Mouse (Mus musculus) hindlimb bud, embryonic 11.5 days (tissue): ENCODE measurements around the gene Pde12.
"Not testable (repeated sequence)": the region's sequence is repeated elsewhere in the genome, so short reads cannot be mapped to it uniquely, and the experiment has no call there.

Experiments
- DNase-seq: peaks from one replicate; pipeline ENCODE4 v3.0.0-alpha.2; 2012; ENCODE audit warnings: low read depth, low spot score; ENCODE audit errors: extremely low spot score

Gene Pde12

DNA sequence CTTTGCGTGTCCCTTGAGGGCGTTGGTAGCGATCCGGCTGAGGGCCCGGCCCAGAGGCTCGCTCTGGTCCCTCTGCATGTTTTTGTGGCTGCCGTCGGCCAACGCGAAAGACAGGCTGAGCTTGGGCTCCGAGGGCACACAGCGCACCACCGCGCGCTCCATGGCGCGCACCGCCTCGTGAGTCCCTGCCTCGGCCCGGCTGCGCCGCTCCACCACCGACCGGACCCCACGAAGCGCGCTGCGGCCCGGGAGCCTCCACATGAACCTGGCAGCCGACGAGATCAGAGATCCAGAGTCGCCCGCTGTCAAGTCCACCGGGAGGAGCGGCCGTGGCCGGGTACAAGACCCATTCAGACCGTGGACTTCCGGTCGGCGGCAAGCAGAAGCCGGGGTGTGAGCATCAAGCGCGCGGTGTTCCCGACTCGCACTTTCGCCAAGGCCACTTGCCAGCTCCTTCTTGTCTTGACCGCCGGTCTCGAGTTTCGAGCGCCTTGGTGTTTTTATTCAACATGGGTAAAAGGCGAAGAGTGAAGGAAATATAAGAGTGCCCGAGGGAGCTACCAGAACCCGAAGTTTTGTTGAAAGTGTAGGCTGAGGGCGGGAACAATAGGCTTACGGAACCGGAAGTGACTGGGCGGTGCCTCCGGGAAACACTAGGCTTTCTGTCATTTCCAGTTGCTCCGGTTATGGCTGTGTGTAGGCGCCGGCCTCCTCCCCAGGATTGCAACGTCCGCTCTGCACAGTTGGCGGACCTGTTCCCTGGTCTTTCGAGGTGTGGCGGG lies at the start of gene Pde12:
Gene Pde12 (minus strand): TSS at position 592 of the 782 bp plus-strand sequence.
- DNase-seq = peak; percentile 85

DNA sequence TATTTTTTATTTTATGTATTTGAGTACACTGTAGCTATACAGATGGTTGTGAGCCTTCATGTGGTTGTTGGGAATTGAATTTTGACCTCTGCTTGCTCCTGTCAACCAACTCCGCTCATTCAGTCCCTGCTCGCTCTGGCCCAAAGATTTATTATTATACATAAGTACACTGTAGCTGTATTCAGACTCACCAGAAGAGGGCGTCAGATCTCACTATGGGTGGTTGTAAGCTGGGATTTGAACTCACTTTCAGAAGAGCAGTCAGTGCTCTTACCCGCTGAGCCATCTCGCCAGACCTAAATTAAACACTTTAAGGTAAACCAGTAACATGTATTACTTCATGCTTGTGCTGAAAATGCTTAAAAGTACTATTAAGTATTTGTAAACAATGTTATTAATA lies 35.6 kb upstream of the Pde12 start:
- DNase-seq = not testable (repeated sequence)

DNA sequence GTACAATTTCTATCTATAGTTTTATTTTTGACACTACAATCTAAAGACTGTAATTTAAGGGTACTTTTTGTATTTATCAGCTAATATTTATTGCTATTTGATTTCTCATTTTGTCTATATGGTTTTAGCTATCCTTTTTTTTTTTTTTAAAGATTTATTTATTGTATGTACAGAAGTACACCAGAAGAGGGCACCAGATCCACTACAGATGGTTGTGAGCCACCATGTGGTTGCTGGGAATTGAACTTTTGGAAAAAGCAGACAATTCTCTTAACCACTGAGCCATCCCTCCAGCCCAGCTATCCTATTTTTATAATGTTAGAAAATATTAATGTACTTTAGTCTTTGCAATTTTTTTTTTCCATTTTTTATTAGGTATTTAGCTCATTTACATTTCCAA lies 28.2 kb upstream of the Pde12 start:
- DNase-seq = no peak

DNA sequence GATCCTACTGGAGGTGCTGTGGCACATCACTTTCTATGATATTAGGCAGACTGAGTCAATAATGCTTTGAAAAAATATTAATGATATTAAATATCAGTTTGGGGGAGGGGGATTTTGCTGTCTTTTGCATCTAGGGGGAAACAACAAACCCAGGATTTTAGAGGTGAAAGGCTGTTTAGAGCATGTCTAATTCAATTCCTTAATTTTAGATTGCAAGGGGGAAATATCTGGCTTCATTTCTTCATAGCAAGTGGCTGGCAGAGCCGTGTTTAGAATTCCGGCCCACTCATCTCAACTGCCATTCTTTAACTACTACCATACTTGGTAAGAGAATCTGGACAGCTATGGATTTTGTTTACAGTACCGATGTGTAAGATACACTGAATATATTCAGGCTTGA lies 23.3 kb upstream of the Pde12 start, which contains the start of gene Dnah12:
Gene Dnah12 (plus strand): TSS at position 301 of the 400 bp plus-strand sequence.
- no peak for DNase-seq

DNA sequence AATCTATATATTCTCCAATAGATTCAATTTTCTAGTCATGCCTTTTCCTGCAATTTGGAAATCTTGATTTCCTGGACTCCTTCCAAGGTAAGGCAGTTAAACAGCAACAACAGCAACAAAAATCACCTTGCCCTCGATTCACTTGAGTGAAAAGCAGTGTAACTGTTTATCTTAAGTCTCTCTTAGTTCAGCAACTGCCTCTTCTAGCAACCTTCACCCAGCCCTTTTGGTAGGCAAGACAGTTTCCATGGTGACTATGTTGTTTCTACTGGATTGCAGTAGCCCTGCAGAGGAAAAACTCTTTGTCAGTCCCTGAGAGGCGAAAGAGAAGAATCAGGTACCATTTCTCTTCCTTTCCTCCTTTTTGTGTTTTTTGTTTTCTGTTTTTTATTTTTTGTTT lies 21.7 kb upstream of the Pde12 start:
- no peak for DNase-seq

DNA sequence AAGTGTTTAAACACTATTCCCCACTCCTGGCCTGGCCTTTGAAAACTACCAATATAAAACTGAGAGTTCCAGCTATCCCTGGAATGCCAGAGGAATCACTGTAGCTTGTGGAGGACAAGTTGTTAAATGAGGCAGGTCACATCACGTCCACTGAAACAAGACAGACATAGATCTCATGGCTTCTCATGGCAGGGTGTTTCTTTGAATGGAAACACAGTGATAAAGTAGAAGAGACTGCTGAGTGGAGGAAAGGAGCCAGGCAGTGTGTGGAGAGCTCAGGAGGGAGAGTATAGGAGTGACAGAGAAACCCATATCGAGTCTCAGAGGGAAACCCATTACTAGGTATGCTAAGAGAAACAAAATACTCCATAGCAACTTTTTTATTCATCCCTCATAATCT lies 21.0 kb upstream of the Pde12 start:
- DNase-seq = no peak

DNA sequence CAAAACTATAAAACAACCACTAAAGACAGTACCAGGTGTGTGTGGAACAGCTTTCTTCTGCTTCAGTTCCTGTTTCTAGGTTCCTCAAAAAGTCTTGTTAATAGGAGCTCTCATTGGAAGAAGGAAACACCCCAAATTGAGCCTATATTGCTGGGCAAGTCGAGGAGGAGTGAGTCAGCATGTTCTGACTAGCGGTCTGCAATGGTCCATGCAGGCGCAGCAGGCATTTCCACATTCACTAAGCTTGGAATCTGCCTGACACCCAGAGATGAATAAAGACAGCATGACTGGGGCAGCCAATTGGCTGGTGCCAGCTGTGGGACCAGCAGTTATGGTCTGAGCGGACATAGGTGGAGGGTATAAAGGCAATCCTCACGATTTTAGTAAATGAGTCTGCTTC lies 6.1 kb upstream of the Pde12 start:
- DNase-seq = no peak

DNA sequence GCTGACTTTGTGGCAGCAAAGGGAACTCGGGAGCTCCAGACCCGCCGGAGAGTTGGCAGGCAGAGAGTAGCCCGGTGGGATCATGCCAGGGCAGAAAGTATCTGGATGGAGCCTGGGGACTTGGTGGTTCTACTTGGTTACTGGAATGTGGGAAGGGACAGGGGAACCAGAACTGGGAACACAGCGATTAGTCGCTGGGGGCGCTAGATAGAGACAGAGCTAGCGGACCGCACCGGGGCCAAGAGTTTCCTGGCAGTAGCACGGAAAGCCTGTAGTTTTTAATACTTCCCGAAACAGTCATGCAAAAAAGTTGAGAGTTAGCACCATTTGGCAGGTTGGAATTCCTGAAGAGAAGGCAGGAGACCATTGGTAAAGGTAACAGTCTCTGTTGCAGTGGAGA lies 5.7 kb upstream of the Pde12 start:
- no peak for DNase-seq

DNA sequence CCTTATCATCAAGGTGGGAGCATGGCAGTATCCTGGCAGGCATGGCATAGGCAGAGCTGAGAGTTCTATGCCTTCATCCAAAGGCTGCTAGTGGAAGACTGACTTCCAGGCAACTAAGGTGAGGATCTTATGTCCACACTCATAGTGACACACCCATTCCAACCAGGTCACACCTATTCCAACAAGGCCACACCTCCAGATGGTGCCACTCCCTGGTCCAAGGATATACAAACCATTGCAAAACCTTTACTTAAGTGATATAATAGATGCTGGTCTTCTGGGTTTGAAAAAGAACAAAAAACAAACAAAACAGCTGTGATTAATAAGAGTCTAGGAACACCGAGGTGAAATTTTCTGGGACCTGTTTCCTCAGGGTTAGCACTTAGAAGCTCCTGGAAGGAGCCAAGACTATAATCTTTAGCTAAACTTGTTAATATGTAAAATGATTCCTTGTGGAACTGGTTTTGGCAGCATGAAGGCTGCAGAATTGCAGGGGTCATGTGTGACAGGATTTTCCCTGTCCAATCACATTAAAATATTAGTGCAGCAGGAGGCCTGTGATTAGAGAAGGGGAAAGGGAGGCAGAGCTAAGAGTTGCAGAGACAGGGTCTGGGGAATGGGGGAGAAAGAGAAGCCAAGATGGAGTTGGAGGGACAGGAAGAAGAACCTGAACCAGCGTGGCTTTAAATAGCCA lies 4.9 kb upstream of the Pde12 start:
- not testable (repeated sequence) for DNase-seq

DNA sequence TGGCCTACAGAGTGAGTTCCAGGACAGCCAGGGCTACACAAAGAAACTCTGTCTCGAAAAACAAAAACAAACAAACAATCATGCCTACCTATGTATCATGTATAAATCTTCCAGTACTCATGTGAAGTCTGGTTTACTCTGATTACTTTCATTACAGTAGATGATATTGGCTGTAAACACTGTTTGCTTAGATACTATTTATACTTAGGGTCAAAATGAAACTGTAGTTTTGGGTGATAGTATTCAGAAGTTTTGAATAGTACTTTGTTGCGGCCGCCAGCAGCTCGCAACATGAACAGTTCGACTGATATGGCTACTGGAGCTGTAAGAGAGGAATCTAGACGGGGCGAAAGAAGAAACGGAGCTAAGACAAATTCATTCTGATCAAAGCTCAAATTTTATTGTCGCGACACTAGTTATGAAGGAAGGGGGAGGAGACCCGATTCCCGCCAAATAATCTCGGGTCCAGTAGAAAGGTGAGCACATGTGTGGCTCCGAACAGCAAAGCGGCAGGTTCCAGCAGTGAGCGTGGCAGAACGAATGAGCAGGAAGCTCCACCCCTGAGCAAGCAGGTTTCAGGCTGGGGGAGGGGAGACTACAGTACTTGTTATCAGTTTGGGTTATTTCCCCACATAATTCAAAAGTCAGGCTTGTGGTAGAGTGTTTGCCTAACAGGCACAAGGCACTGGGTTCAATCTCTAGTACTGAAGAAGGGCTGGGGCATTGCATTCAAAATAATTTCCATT lies 2.4 kb upstream of the Pde12 start:
- not testable (repeated sequence) for DNase-seq

DNA sequence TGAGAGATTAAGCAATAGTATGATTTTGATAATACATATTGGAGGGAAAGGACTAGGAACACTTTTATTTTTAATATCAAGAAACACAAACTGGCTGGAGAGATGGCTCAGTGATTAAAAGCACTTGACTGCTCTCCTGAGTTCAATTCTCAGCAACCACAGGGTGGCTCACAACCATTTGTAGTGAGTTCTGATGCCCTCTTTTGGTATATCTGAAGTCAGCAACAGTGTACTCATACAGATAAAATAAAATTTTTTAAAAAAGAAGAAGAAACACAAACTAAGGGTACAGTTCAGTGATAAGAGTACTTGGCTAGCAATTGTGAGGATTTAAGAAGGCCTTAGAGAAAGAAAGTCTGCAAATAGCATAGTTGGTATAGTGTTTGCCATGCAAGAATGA lies 1.3 kb upstream of the Pde12 start:
- DNase-seq = no peak

DNA sequence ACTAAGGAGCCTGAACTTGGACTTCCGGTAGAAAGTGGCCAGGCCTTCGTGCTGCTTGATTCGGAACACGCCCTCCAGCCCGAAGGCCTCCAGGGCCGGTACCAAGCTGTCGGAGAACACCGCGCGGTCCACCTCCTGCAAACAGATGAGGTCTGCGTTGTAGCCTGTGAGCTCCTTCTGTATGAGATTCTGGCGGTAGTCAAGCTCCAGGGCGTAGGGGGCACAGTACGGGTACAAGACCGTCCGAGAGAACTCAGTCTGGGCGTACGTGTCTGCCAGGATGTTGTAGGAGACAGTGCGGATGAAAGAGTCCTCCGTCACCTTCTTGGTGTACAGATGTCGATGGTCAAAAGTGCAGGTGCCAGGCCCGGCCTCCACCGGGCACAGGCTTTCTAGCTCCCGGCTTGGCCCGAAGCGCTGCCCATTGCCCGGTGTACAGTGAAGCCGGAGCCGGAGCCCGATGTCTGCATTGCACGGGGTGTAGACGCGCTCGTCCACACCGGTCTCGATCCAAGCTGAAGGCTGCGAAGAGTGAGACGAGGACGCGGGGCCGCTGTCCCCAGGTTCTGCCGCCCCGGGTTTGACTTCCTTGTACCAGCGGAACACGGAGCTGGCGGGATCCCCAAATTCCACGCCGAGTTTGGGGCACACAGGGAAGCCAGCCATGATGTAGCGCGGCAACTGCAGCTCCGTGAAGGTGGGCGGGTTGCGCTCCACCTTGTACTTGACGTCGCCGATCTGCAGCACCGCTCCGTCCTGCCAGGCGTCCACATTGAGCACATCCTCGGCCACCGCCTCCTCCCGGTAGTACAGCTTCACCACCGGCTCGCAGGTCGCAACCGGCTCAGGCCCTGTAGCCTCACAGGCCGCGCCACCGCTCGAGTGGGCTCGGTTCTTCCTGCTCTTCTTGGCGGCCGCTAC lies 1.1 kb downstream of the Pde12 start:
- no peak for DNase-seq

DNA sequence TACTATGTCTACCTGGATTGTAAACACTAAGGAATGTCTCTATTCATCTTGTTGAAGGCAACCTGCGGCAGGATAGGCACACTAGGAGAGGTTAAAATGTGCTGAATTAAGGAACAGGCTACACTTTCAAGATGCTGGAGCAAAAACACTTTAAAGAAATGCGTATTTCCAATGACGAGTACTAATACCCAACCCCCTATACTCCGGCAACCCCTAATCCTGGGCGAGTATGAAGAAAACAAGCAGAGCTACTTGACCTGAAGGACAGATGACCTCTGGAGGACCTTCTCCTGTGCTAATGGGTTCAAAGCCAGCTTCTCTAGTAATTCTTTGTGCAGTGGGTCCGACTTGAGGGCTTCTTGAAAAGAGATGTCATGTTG lies 1.7 kb downstream of the Pde12 start:
- DNase-seq = no peak

DNA sequence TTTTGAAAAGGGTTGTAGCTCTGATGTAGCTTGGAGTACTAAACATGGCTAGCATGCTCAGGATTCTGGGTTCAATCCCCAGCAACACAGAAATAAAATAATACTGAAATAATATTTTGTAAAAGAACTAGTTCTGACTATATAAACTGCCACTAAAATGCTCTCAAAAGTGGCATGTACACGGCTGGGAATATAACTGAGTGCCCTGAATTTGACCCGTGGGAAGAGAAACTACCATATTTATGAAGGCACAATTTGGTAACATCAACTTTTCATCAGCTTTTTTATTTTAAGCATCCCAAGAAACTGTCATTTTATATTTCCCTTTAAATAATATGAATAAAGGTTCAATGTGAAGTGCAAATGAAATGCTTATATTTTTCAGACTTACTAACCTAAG lies 5.8 kb downstream of the Pde12 start:
- DNase-seq = no peak

DNA sequence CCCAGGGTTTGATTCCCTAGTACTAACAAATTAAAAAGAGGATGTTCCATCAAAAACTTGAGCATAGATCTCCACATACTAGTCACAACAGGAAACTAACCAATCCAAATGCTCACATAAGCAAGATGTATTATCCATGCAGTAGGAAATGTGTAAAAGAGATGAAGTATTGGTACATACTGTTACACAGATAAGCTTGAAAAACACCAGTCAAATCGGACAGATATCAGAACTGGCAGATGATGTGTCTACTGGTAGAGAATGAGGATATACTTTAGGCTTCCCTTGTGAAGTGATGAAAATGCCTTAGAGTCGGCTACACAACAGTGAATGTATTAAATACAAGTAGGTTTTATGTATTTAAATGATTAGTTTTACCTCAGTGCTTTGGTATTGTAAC lies 7.2 kb downstream of the Pde12 start:
- no peak for DNase-seq

DNA sequence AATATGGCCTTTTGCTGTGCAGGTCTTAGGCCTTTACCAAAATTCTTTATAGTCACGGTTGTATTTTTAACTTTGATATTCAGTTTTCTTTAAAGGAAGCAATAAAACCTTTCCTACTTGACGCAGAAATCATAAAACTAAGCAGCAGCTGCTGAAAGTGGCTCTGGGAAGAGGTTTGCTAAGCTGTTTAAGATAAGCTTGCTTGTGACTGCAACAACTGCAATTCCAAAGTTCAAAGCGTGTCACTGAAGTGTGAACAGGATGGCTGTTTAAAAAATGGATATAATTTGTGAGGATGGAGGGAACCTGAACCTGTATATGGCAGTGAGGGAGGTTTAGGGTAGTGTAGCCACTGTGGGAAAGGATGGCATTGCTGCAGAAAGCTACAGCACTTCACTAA lies 7.7 kb downstream of the Pde12 start:
- DNase-seq = no peak

DNA sequence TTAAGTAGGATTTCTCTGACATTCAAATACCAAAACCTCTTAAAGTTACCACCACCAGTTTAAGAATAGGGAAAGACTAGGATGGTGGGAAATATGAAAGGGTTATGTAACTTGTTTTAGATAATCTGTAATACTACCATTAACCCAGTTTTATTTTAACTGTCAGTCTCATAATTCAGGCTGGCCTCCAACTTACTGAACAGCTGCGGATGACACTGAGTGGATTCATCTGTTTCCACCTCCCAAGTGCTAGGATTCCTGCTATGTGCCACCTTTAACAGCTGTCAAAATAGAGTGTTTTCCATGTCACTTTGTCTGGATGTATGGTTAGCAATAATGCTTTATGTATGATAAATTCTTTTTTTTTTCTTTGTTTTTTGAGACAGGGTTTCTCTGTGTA lies 9.4 kb downstream of the Pde12 start:
- DNase-seq = no peak

DNA sequence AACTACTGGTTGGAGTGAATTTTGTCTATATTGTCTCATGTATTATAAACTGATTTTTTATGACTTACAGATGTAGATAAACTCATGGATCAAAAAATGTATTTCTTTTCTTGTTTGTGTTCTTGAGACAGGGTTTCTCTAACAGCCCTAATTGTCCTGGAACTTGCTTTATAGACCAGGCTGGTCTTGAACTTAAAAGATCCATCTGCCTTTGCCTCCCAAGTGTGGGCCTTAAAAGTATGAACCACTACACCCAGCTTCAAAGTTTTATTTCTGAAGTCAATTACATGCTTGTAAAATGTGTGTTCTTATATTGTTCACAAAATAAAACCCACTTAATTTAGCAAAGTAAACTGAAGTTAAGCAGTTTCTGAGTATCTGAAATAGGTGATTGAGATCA lies 11.5 kb downstream of the Pde12 start:
- DNase-seq = no peak

DNA sequence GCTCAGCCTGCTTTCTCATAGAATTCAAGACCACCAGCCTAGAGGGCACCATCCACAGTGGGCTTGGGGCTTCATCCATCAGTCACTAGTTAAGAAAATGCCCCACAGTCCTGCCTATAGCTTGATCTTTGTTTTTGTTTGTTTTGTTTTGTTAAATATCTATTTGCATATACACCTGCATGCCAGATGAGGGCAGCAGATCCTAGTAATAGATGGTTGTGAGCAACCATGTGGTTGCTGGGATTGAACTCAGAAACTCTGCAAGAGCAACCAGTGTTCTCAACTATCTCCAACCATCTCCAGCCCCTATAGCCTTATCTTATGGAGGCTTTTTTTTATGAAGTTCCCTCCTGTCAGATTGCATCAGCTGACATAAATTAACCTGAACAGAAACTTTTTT lies 17.8 kb downstream of the Pde12 start:
- no peak for DNase-seq

DNA sequence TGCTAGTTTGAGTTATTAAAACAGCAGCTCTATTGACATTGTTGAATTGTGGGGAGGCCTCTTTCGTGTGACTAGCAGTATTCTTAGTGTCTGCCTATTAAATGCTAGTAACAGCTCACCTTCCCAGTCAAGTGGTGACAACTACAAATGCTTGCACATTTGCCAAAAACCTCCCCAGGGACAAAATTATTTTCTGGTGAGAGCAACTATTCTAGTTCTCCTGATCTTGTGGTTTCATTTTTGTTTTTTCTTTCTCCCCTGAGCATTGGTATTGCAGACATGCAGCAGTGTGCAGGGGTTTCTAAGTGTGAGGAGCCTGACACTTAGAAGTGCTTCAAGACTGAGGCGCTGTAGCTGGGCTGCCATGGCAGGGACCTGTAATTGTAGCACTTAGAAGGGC lies 21.9 kb downstream of the Pde12 start:
- no peak for DNase-seq
